Mouse (Mus musculus) megakaryocyte-erythroid progenitor cell, adult 5-6 weeks (primary cell): Measurements from ENCODE around the gene Birc5. TPM values are rescaled to one million over a fixed set of nuclear protein-coding genes. Genes with fewer than 3 reads are reported as not detected.

Experiments used
- ATAC-seq: replicated peaks from 2 replicates; pipeline ENCODE4 v1.8.0; 2016; ENCODE audit warnings: mild to moderate bottlenecking, inconsistent platforms; ENCODE audit not compliant: severe bottlenecking, poor library complexity, low FRiP score, low TSS enrichment
- total RNA-seq, 2 experiments: library from RNA; stranded (forward) in 1 of 2; stranded (reverse) in 1 of 2; fragments of 200-1000, 215-1000 nt in 1 of 2; fragments of >200 nt in 1 of 2; fragmentation: Nextera tagmentation in 1 of 2; gene quantifications; 2 replicates each; pipeline ENCODE4 v1.2.3; 2014 to 2017

Birc5 gene
- total RNA-seq, 2 experiments from 2014 or later: 182 to 220 TPM

- ATAC-seq: peak; percentile 70
These were observed 29.1 kb downstream of the Birc5 start for GRCm38 (mm10) chr11:117877917-117878745.

DNA sequence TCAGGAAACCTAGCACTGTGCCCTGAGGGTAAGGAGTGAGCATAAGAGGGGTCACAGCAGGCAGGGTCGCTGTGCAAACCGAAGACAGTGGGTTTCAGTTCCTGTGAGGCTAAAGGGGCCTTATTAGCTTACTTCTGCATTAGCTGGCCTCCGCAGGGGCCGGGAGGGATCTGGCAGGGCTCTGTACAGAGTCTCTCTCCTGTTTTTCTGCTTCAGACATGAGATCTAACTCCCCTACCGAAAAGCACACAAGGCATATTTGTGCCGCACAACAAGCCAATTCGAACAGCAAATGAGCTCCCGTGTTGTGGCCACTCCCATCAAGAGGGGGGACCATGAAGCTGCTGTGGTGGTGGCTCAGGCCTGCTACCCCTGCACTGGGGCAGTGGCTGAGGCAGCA lies 29.8 kb downstream of the Birc5 start:
- no peak for ATAC-seq

GRCm38 (mm10) chr11:117879676-117880075 lies 30.6 kb downstream of the Birc5 start:
- no peak for ATAC-seq

DNA sequence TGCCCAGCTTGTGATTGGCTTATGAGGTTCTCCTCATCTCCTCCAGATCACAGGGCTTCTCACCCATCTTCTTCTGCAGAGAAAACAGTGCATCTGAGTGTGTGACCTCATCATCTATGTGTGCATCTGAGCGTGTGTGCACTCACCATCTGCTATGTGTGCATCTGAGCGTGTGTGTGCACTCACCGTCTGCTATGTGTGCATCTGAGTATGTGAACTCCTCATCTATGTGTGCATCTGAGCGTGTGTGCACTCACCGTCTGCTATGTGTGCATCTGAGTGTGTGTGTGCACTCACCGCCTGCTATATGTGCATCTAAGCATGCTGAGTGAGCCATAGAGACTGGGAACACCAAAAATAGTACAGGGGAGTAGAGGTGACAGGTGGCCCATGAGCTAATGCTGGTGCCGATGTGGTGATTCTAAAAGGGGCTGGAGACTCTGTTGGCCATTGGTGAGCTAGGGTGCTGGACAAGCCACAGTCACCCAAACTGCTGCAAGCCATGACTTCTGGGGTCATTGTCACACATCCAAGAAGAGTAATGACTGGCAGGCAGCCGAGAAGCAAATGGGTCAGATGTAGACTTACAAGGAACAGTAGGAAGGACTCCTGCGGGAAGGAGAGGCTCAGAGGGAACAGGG lies 31.4 kb downstream of the Birc5 start:
- no peak for ATAC-seq

GRCm38 (mm10) chr11:117880977-117881358 lies 31.9 kb downstream of the Birc5 start:
- ATAC-seq: no peak

DNA sequence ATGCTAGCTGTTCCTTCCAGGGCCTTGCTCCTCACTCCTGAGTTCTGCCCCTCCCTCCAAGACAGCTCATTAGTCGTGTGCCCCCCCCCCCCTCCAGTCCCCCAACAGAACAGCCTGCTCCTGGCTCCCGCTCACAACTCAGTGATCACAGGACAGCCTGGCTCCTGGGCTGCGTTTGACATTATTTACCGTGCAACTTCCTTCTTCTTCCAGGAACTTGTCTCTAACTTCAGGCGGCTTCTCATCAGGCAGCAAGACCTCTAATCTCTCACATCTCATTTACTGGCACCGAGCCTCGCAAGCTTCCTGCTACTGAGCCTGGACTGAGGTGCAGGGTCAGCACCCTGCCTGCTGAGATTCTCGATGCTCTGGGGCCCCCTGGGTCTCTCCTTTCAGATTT lies 32.7 kb downstream of the Birc5 start:
- ATAC-seq: no peak

DNA sequence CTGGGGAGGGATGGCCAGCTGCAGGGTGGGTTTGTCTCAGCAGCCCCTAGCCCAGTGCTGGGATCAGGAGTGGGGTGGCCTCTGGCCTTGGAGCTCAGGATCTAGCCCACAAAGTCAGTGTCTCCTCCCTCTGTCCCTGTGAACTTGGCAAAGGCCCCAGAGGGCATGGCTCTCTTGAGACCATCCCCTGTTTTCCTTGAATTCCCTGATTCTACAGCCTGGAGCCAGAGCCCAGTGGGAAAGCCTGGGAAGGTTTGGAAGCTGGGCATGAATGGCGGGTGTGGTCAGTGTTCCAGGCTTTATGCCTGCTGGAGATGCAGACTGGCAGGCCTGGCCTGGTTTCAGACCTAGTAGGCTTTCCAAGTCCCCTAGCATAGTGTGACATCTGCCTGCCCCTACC lies 33.2 kb downstream of the Birc5 start:
- ATAC-seq: no peak

DNA sequence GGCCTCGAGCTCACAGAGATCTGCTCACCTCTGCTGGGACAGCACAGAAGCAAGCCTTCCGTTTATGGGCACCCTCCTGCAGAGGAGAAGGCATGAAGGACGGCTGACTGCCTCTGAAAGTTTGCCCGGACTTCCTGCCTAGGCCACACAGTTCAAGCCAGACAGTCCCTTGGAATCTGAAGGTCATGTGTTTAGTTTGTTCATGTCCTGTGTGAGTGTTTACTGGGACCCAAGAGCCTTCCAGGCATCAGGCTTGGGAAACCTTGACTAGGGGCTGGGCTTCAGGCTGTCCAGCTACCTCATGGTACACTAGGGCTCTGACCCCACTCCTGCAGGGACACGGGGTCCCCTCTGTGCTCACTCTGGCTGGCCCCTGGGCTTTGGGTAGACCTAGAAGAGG lies 36.9 kb downstream of the Birc5 start:
- ATAC-seq: no peak

DNA sequence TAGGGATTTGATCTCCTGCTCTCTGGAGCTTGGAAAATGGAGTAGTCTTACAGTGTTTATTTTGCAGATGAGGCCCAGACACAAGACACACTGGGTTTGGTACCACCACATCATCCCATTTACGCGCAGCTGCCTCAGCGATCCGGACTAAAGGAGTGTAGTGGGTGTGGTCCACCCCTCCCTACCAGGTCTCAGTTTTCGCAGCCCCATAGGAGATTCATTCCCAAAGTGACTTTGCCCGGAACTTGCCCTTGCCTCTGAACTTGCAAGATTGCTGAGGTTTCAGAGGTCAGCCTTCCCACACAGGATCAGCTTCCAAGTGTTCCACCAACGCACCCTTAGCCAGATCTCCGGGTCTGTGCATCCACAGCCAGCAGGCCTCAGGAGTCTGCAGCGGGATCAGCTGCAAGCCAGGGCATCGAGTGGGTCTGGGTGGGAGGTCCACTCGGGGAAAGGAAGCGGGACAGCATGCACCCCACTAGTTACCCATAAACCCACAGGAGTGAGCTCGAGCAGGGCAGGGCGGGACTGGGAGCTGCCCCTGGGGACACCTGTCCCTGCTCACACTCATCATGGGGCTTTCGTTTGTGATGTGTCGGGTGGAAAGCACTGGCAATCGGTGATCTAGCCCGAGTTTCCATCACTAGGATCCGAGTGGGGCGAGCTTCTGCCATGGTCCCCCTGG lies 39.3 kb downstream of the Birc5 start:
- no peak for ATAC-seq

GRCm38 (mm10) chr11:117888853-117889822 lies 40.1 kb downstream of the Birc5 start:
- ATAC-seq: no peak

DNA sequence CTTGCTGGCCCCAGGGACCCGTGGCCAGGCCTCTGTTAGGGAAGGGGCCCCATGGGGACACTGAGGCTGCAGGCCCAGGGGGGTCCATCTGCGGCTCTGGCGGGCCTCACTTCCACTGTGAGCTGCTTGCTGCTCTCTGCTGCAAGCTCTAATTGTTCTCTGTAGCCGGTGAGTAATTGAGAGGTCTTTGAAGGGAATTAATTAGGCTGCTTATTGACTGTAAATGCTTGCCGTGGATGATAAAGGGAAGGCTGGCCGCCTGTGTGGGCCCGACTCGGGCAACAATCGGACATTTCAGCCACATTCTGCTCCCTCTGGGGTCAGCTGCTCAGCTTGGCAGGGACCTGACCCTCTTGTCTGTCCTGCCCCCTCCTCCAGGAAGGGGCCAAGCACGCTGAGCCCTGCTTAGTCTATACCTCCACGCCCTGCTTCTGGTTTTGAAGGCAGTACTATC lies 40.9 kb downstream of the Birc5 start:
- ATAC-seq: no peak

GRCm38 (mm10) chr11:117890519-117891282 lies 41.6 kb downstream of the Birc5 start:
- no peak for ATAC-seq

DNA sequence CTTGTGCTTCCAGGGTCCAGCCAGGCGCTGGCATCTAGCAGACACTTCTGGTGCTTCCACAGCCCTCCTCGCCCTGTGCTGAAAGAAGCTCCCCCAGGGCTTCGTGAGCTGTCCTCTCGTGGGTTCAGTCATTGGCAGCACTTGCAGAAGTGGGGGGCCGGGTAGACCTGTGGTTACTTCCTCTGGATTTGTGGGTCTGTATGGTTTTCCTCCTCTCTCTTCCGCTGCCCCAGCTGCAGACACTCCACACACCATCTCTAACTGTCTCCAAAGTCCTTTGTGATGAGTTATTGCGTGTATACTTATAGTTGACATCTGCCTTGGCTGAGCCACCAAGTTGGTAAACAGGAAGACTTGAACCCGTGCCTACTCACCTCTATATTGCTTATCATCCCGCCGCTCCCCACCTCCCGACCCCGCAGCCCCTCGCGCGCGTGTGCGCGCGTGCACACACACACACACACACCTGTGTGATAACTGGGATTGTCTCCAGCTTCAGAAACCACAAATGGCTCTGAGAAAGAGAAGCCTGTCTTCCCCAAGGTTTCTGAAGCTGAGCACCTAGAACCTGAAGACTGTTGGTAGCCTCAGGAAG lies 42.6 kb downstream of the Birc5 start:
- no peak for ATAC-seq

DNA sequence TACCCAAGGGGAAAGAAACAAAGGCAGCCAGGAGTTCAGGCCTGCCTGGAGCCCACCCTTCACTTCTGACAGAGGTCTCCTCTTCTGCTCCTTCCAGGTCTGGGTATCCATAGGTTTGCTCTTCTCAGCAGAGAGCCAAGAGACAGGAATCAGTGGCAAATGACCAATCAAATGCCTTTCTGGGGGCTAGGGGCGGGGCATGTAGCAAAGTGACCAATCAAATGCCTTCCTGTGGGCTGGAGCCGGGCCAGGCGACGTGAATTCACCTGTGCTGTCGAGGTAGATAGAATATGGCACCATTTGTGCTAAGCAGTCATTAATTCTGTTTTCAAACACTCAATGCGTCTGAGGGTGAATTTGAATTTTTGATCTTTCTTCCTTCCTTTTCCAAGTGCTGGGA lies 43.1 kb downstream of the Birc5 start:
- no peak for ATAC-seq

DNA sequence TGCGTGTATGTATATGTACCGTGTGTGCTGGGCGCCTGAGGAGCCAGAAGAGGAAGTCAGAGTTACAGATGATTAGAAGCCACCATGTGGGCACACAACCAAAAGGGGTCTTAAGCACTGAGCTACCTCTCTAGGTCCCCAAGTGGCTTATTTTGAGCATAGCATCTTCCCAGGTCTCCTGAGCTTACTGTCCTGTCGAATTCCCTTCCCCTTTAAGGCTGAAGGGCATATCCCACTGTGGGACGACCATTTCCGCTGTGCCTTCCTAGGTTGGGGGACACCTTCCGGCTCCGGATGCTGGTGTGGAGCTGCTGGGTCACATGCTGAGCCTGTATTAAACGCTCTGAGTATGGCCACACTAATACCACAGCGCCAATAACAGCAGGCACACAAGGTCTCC lies 45.6 kb downstream of the Birc5 start:
- no peak for ATAC-seq

- ATAC-seq: no peak
These were observed 47.5 kb downstream of the Birc5 start for GRCm38 (mm10) chr11:117896533-117896932.

GRCm38 (mm10) chr11:117902282-117902681 lies 53.2 kb downstream of the Birc5 start:
- ATAC-seq: no peak

- no peak for ATAC-seq
These were observed 55.4 kb downstream of the Birc5 start for GRCm38 (mm10) chr11:117904442-117904841.
